Mouse (Mus musculus) heart, postnatal 0 days (tissue): ENCODE results near the gene Mycbpap. TPM values are rescaled to one million over a fixed set of nuclear protein-coding genes. Genes with fewer than 3 reads are reported as not detected.
A peak's percentile ranks its signal among the peaks of the same experiment; 100 is the strongest.

Experiments
- ATAC-seq: fragments of 200-750 bp; cut with Nextera tagmentation; 2 replicates; pipeline ENCODE4 v1.8.0; 2017; ENCODE audit warnings: low read depth, moderate number of reproducible peaks, moderate library complexity; ENCODE audit not compliant: insufficient read depth
- DNase-seq: peaks from one replicate; pipeline ENCODE4 v3.0.0-alpha.2; 2016; ENCODE audit warnings: low spot score
- H3K27ac ChIP-seq: fragments of 300-500 bp; sonication (generic); 2 replicates; pipeline ENCODE4 v1.5.1; 2014; ENCODE audit warnings: low read depth, mild to moderate bottlenecking
- H3K27me3 ChIP-seq: fragments of 300-500 bp; sonication (generic); 2 replicates; pipeline ENCODE4 v1.6.1; 2014; ENCODE audit warnings: low read length, mixed read lengths; ENCODE audit not compliant: control insufficient read depth, insufficient read depth
- H3K36me3 ChIP-seq: fragments of 300-500 bp; sonication (generic); replicated peaks from 2 replicates; pipeline ENCODE4 v1.6.1; 2014; ENCODE audit warnings: low read length, mixed read lengths; ENCODE audit not compliant: control insufficient read depth, insufficient read depth
- H3K4me1 ChIP-seq: fragments of 300-500 bp; sonication (generic); 2 replicates; pipeline ENCODE4 v1.6.1; 2014; ENCODE audit warnings: antibody characterized with exemption; ENCODE audit not compliant: control insufficient read depth, insufficient read depth
- H3K4me2 ChIP-seq: fragments of 300-500 bp; sonication (generic); 2 replicates; pipeline ENCODE4 v1.6.1; 2014; ENCODE audit warnings: low read depth, mild to moderate bottlenecking, low read length, moderate library complexity
- H3K4me3 ChIP-seq: fragments of 300-500 bp; sonication (generic); 2 replicates; pipeline ENCODE4 v1.5.1; 2014; ENCODE audit warnings: low read depth, low read length
- H3K9ac ChIP-seq: fragments of 300-500 bp; sonication (generic); replicated peaks from 2 replicates; pipeline ENCODE4 v1.6.1; 2014; ENCODE audit warnings: low read depth, low read length, mixed read lengths
- H3K9me3 ChIP-seq: fragments of 300-500 bp; sonication (generic); replicated peaks from 2 replicates; pipeline ENCODE4 v1.6.1; 2016; ENCODE audit warnings: low read length; ENCODE audit not compliant: control insufficient read depth
- CTCF ChIP-seq: IDR thresholded peaks from 2 replicates; pipeline ENCODE4 v1.5.1; 2016; ENCODE audit warnings: antibody characterized with exemption, control low read depth, low read depth
- EP300 ChIP-seq: IDR thresholded peaks from 2 replicates; pipeline ENCODE4 v1.6.1; 2016; ENCODE audit warnings: antibody characterized with exemption, low read depth
- WGBS: fragments of 180-500 bp; shearing (Covaris S2); extraction: QIAGEN DNeasy Blood & Tissue Kit; methylation state at CpG from one replicate; pipeline ENCODE4 v1.1.7; 2014; 5-methylcytosine and 5-hydroxymethylcytosine counted together
- polyA plus RNA-seq: library from polyadenylated mRNA; unstranded; fragments of >200 nt; fragmentation: Nextera tagmentation; extraction: Ambion mirVana; gene quantifications from 2 replicates; pipeline ENCODE4 v1.2.1, GENCODE M21; 2015
- total RNA-seq: library from RNA; depleted of rRNA; stranded (reverse); fragments of >200 nt; gene quantifications from 2 replicates; pipeline ENCODE4 v1.2.3, GENCODE M21; 2014; ENCODE audit warnings: low replicate concordance

The Mycbpap gene
- total and polyA plus RNA-seq, 2 experiments from 2014 or later: 3.2 to 3.5 TPM

GRCm38 (mm10) chr11:94485223-94485622, 36.3 kb downstream of the Mycbpap start:
- Histone ChIP-seq H3K36me3 (no peaks in the 10 kb centered on the region), H3K27ac (no peak overlapping the region), H3K4me2 (no peak overlapping the region), H3K4me1 (no peaks in the 10 kb centered on the region), H3K27me3 (peaks cover 8% of the 10 kb centered on the region; the same call in 1 of the 2 replicates), H3K9ac (no peak overlapping the region), H3K4me3 (no peak overlapping the region), H3K9me3 (no peaks in the 10 kb centered on the region)
- ATAC-seq (no peak), DNase-seq (no peak)
- TF ChIP-seq EP300 (no peak), CTCF (no peak)
- 72% methylated on average over 5 of the region's 5 CpGs for WGBS

- Histone ChIP-seq H3K36me3 (no peaks in the 10 kb centered on the region), H3K4me2 (no peak overlapping the region), H3K9me3 (no peaks in the 10 kb centered on the region), H3K4me1 (no peaks in the 10 kb centered on the region), H3K9ac (no peak overlapping the region), H3K27me3 (peaks cover 8% of the 10 kb centered on the region; the same call in 1 of the 2 replicates), H3K4me3 (no peak overlapping the region), H3K27ac (no peak overlapping the region)
- DNase-seq (no peak), ATAC-seq (no peak)
- 90% methylated on average over 9 of the region's 9 CpGs for WGBS
- TF ChIP-seq CTCF (no peak), EP300 (no peak)
Observed at GRCm38 (mm10) chr11:94484636-94485035, 36.9 kb downstream of the Mycbpap start.

- no peaks in the 10 kb centered on the region for H3K36me3 ChIP-seq
- DNase-seq: no peak
- H3K27me3 ChIP-seq: peaks cover 8% of the 10 kb centered on the region; the same call in 1 of the 2 replicates
- TF ChIP-seq EP300: no peak
- TF ChIP-seq CTCF: no peak
- no peak overlapping the region for H3K4me2 ChIP-seq
- 69% methylated on average over 14 of the region's 14 CpGs for WGBS
- H3K4me3 ChIP-seq: no peak overlapping the region
- no peaks in the 10 kb centered on the region for H3K9me3 ChIP-seq
- no peaks in the 10 kb centered on the region for H3K4me1 ChIP-seq
- H3K27ac ChIP-seq: no peak overlapping the region
- ATAC-seq: no peak
- no peak overlapping the region for H3K9ac ChIP-seq
Observed at GRCm38 (mm10) chr11:94483921-94484320, 37.6 kb downstream of the Mycbpap start.

- WGBS: 71% methylated on average over 11 of the region's 11 CpGs
Observed at GRCm38 (mm10) chr11:94483436-94483835, 38.1 kb downstream of the Mycbpap start.

GRCm38 (mm10) chr11:94482738-94483137, 38.8 kb downstream of the Mycbpap start:
- DNase-seq (no peak), ATAC-seq (no peak)
- peaks cover 8% of the 10 kb centered on the region; the same call in 1 of the 2 replicates for H3K27me3 ChIP-seq
- no peak overlapping the region for H3K4me2 ChIP-seq
- no peak overlapping the region for H3K9ac ChIP-seq
- H3K9me3 ChIP-seq: no peaks in the 10 kb centered on the region
- H3K36me3 ChIP-seq: no peaks in the 10 kb centered on the region
- no peaks in the 10 kb centered on the region for H3K4me1 ChIP-seq
- H3K4me3 ChIP-seq: no peak overlapping the region
- WGBS: 77% methylated on average over 11 of the region's 11 CpGs
- H3K27ac ChIP-seq: no peak overlapping the region
- TF ChIP-seq CTCF (no peak), EP300 (no peak)

More at GRCm38 (mm10) chr11:94483436-94483835, 38.1 kb downstream of the Mycbpap start:
- no peaks in the 10 kb centered on the region for H3K36me3 ChIP-seq
- no peaks in the 10 kb centered on the region for H3K9me3 ChIP-seq
- H3K27me3 ChIP-seq: peaks cover 8% of the 10 kb centered on the region; the same call in 1 of the 2 replicates
- ATAC-seq (no peak), DNase-seq (no peak)
- H3K4me3 ChIP-seq: no peak overlapping the region
- H3K4me1 ChIP-seq: no peaks in the 10 kb centered on the region
- no peak overlapping the region for H3K27ac ChIP-seq
- no peak overlapping the region for H3K9ac ChIP-seq
- TF ChIP-seq CTCF: 0 out of 2 replicates have a peak, but pooled peaks have one; percentile 19
- TF ChIP-seq EP300: no peak
- H3K4me2 ChIP-seq: no peak overlapping the region

- Histone ChIP-seq H3K4me1 (no peaks in the 10 kb centered on the region), H3K27ac (no peak overlapping the region), H3K27me3 (peaks cover 9% of the 10 kb centered on the region; the same call in 1 of the 2 replicates), H3K9ac (no peak overlapping the region), H3K36me3 (no peaks in the 10 kb centered on the region), H3K9me3 (no peaks in the 10 kb centered on the region), H3K4me3 (no peak overlapping the region), H3K4me2 (no peak overlapping the region)
- DNase-seq (no peak), ATAC-seq (peak; percentile 27; the same call in 1 of the 2 replicates)
- 81% methylated on average over 7 of the region's 7 CpGs for WGBS
- TF ChIP-seq CTCF: no peak
- TF ChIP-seq EP300: no peak
Observed at GRCm38 (mm10) chr11:94481963-94482362, 39.6 kb downstream of the Mycbpap start.
